Mouse (Mus musculus): ENCODE results near the gene Tenm2. TPM values are rescaled to one million over a fixed set of nuclear protein-coding genes. Genes with fewer than 3 reads are reported as not detected.

Tenm2 gene
- polyA plus RNA-seq, 1 experiment from 2014 or later, result 3.2 TPM

DNA sequence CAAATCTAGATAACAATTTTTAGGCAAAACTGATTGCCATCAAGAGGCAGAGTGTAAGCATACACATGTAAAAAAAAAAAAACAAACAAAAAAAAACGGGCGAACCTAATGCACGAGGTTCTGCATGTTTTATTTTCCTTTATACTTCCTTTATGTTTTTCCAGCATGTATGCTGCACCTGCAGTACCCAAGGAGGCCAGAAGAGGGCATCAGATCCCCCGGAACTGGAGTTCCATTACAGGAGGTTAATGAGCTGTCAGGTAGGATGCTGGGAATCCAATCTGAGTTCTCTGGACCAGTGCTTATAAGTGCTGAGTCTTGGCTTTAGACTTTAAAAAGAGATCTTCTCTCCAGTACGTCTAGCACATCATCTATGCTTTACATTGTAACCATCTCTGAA lies 189.1 kb downstream of the Tenm2 start:
- no peaks in the 10 kb centered on the region for H3K27me3 ChIP-seq (ENCODE audit: control insufficient read depth, insufficient read depth, low read length)
- 66% methylated on average over 5 of the region's 5 CpGs for WGBS
- H3K4me3 ChIP-seq (ENCODE audit: low read depth, low read length), result no peak overlapping the region
- no peaks in the 10 kb centered on the region for H3K4me1 ChIP-seq (ENCODE audit: control insufficient read depth, insufficient read depth, low read length)
- no peaks in the 10 kb centered on the region for H3K9me3 ChIP-seq (ENCODE audit: control insufficient read depth, low read length)
- H3K27ac ChIP-seq (ENCODE audit: low read depth, low read length), result no peak overlapping the region
- DNase-seq (ENCODE audit: low spot score) (no peak), ATAC-seq (ENCODE audit: insufficient read depth, low FRiP score, low TSS enrichment) (no peak)
- no peaks in the 10 kb centered on the region for H3K36me3 ChIP-seq (ENCODE audit: control insufficient read depth, insufficient read depth, low read length)
- H3K4me2 ChIP-seq (ENCODE audit: low read depth), result no peak overlapping the region
- no peak overlapping the region for H3K9ac ChIP-seq (ENCODE audit: low read length)

DNA sequence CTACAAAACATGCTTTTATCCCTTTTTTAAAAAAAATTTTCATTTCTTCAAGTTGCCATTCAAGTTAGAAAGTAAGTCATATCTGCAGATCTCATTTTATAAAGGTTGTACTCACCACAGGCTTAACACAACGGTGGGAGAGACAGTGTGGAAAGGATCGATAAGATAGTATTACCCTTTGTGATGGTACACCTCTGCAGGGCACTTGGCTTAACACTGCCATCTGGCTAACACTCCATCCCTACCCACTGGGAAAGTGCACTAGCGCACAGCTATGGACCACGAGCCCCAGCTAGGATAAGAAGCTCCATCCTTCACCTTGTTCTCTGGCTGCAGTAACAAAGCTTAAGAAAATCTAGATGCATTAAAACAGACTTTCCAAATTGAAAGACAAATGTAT lies 194.5 kb downstream of the Tenm2 start:
- Histone ChIP-seq H3K4me1 (ENCODE audit: control insufficient read depth, insufficient read depth, low read length) (no peaks in the 10 kb centered on the region), H3K9me3 (ENCODE audit: control insufficient read depth, low read length) (no peaks in the 10 kb centered on the region), H3K4me3 (ENCODE audit: low read depth, low read length) (no peak overlapping the region), H3K4me2 (ENCODE audit: low read depth) (no peak overlapping the region), H3K27me3 (ENCODE audit: control insufficient read depth, insufficient read depth, low read length) (no peaks in the 10 kb centered on the region), H3K27ac (ENCODE audit: low read depth, low read length) (no peak overlapping the region), H3K9ac (ENCODE audit: low read length) (no peak overlapping the region), H3K36me3 (ENCODE audit: control insufficient read depth, insufficient read depth, low read length) (no peaks in the 10 kb centered on the region)
- ATAC-seq (ENCODE audit: insufficient read depth, low FRiP score, low TSS enrichment), result no peak
- 76% methylated on average over 4 of the region's 4 CpGs for WGBS
- no peak for DNase-seq (ENCODE audit: low spot score)

GRCm38 (mm10) chr11:37039283-37039682 lies 196.5 kb downstream of the Tenm2 start:
- ATAC-seq (ENCODE audit: insufficient read depth, low FRiP score, low TSS enrichment), result no peak
- no peaks in the 10 kb centered on the region for H3K36me3 ChIP-seq (ENCODE audit: control insufficient read depth, insufficient read depth, low read length)
- H3K9ac ChIP-seq (ENCODE audit: low read length), result no peak overlapping the region
- no peaks in the 10 kb centered on the region for H3K9me3 ChIP-seq (ENCODE audit: control insufficient read depth, low read length)
- no peaks in the 10 kb centered on the region for H3K4me1 ChIP-seq (ENCODE audit: control insufficient read depth, insufficient read depth, low read length)
- DNase-seq (ENCODE audit: low spot score), result no peak
- H3K27me3 ChIP-seq (ENCODE audit: control insufficient read depth, insufficient read depth, low read length), result no peaks in the 10 kb centered on the region
- H3K4me2 ChIP-seq (ENCODE audit: low read depth), result no peak overlapping the region
- 83% methylated on average over 3 of the region's 3 CpGs for WGBS
- H3K4me3 ChIP-seq (ENCODE audit: low read depth, low read length), result no peak overlapping the region
- H3K27ac ChIP-seq (ENCODE audit: low read depth, low read length), result no peak overlapping the region

DNA sequence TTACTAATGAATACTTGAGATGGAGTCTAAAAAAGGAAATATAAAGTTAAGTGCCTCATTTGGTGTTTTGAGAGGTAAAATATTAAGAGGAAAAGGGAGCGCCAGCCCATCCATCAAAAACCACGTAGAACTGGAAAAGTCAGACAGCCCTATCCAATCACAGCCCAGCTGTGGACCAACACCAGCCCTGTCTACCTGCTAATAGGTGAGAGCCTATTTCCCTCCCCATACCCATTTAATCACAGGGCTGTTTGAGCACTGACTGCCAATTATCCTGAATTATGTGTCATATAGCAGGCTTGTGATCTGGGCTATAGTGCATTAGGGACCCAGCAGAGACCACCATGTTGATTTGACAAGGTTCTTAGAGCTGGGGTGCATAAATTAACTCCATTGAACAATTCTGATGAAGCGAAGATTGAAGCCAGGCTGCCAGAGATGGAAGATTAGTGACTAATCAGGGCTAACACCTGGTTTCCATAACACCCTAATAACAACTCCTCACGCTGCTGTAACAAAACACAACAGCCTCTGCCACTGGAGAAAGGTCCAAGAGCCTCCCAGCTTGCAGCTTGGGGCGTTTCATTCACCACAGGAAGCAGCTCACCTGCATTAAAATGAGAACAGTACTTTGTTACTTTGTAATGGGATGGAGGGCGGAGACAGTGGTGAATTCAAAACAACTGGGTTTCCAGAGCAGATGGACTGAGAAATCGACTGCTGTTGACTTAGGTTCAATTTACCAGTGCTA lies 204.3 kb downstream of the Tenm2 start:
- Histone ChIP-seq H3K9ac (ENCODE audit: low read length) (no peak overlapping the region), H3K36me3 (ENCODE audit: control insufficient read depth, insufficient read depth, low read length) (no peaks in the 10 kb centered on the region), H3K27me3 (ENCODE audit: control insufficient read depth, insufficient read depth, low read length) (no peaks in the 10 kb centered on the region), H3K4me2 (ENCODE audit: low read depth) (no peak overlapping the region), H3K4me3 (ENCODE audit: low read depth, low read length) (no peak overlapping the region), H3K27ac (ENCODE audit: low read depth, low read length) (no peak overlapping the region), H3K4me1 (ENCODE audit: control insufficient read depth, insufficient read depth, low read length) (no peaks in the 10 kb centered on the region), H3K9me3 (ENCODE audit: control insufficient read depth, low read length) (no peaks in the 10 kb centered on the region)
- DNase-seq (ENCODE audit: low spot score) (no peak), ATAC-seq (ENCODE audit: insufficient read depth, low FRiP score, low TSS enrichment) (no peak)
- WGBS, result 50% methylated on average over 7 of the region's 7 CpGs

DNA sequence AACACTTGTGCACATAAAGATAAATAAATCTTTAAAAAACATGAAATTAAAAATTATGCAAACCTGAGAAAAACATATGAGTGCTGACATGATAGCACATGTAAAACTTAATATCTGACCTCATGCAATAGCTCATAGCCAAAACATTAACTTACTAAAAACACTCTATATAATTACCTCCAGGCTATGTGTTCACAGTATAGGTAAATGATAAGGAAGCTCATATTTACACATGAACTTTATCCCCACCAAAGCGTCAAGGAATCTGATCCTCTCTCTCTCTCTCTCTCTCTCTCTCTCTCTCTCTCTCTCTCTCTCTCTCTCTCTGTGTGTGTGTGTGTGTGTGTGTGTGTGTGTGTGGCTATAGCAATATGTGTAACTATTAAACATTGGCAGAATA lies 223.9 kb downstream of the Tenm2 start:
- Histone ChIP-seq H3K4me2 (ENCODE audit: low read depth) (no peak overlapping the region), H3K4me1 (ENCODE audit: control insufficient read depth, insufficient read depth, low read length) (no peaks in the 10 kb centered on the region), H3K4me3 (ENCODE audit: low read depth, low read length) (no peak overlapping the region), H3K9ac (ENCODE audit: low read length) (no peak overlapping the region), H3K27ac (ENCODE audit: low read depth, low read length) (no peak overlapping the region), H3K36me3 (ENCODE audit: control insufficient read depth, insufficient read depth, low read length) (no peaks in the 10 kb centered on the region), H3K27me3 (ENCODE audit: control insufficient read depth, insufficient read depth, low read length) (no peaks in the 10 kb centered on the region), H3K9me3 (ENCODE audit: control insufficient read depth, low read length) (no peaks in the 10 kb centered on the region)
- WGBS, result 71% methylated on average over 1 of the region's 1 CpGs
- ATAC-seq (ENCODE audit: insufficient read depth, low FRiP score, low TSS enrichment), result no peak
- DNase-seq (ENCODE audit: low spot score), result no peak

DNA sequence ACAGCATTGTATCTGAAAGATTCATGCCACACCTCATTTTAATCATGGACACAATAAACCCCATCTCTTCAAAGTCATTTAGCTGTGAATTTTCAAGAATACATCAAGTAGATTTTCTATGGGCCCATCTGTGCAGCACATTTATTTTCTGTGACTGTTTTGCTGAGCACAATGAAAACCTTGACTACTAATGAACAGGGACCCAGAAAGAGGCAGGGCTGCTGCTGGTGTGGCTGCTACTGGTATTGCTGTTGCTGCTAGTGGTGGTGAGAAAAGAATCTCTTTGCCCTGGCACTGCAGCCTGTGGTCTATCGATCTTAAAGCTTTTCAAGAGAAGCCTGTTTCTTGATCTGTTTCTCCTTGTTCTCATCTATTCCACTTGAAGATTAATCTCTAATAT lies 226.5 kb downstream of the Tenm2 start:
- no peak overlapping the region for H3K4me2 ChIP-seq (ENCODE audit: low read depth)
- H3K9ac ChIP-seq (ENCODE audit: low read length), result no peak overlapping the region
- no peaks in the 10 kb centered on the region for H3K4me1 ChIP-seq (ENCODE audit: control insufficient read depth, insufficient read depth, low read length)
- DNase-seq (ENCODE audit: low spot score) (peak; percentile 26), ATAC-seq (ENCODE audit: insufficient read depth, low FRiP score, low TSS enrichment) (no peak)
- 71% methylated on average over 1 of the region's 1 CpGs for WGBS
- H3K4me3 ChIP-seq (ENCODE audit: low read depth, low read length), result no peak overlapping the region
- H3K36me3 ChIP-seq (ENCODE audit: control insufficient read depth, insufficient read depth, low read length), result no peaks in the 10 kb centered on the region
- no peaks in the 10 kb centered on the region for H3K27me3 ChIP-seq (ENCODE audit: control insufficient read depth, insufficient read depth, low read length)
- no peaks in the 10 kb centered on the region for H3K9me3 ChIP-seq (ENCODE audit: control insufficient read depth, low read length)
- no peak overlapping the region for H3K27ac ChIP-seq (ENCODE audit: low read depth, low read length)

GRCm38 (mm10) chr11:36997668-36998067 lies 238.1 kb downstream of the Tenm2 start:
- Histone ChIP-seq H3K9ac (ENCODE audit: low read length) (no peak overlapping the region), H3K4me1 (ENCODE audit: control insufficient read depth, insufficient read depth, low read length) (no peaks in the 10 kb centered on the region), H3K9me3 (ENCODE audit: control insufficient read depth, low read length) (no peaks in the 10 kb centered on the region), H3K27me3 (ENCODE audit: control insufficient read depth, insufficient read depth, low read length) (no peaks in the 10 kb centered on the region), H3K4me2 (ENCODE audit: low read depth) (no peak overlapping the region), H3K36me3 (ENCODE audit: control insufficient read depth, insufficient read depth, low read length) (no peaks in the 10 kb centered on the region), H3K4me3 (ENCODE audit: low read depth, low read length) (no peak overlapping the region), H3K27ac (ENCODE audit: low read depth, low read length) (no peak overlapping the region)
- no peak for DNase-seq (ENCODE audit: low spot score)
- ATAC-seq (ENCODE audit: insufficient read depth, low FRiP score, low TSS enrichment), result no peak
- 41% methylated on average over 3 of the region's 3 CpGs for WGBS

DNA sequence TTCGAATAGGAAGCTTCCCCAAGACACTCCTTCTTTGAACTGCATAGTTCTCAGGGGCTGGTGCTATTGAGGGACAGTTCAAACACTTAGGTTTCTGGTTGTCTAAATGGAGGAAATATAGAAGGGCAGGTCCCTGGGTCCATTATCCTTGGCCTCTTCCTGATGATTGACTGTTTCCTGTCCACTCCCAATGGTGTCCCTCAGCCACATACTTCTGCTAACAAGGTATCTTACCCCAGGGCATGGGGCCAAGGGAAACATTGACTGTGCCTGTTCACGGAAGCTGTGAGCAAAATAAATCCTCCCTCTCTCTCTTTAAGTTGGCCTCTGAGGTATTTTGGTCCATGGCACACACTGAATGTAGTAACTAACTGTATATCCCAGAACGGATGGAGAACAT lies 244.9 kb downstream of the Tenm2 start:
- H3K4me1 ChIP-seq (ENCODE audit: control insufficient read depth, insufficient read depth, low read length), result no peaks in the 10 kb centered on the region
- no peaks in the 10 kb centered on the region for H3K27me3 ChIP-seq (ENCODE audit: control insufficient read depth, insufficient read depth, low read length)
- no peak overlapping the region for H3K4me3 ChIP-seq (ENCODE audit: low read depth, low read length)
- H3K9me3 ChIP-seq (ENCODE audit: control insufficient read depth, low read length), result no peaks in the 10 kb centered on the region
- 72% methylated on average over 3 of the region's 3 CpGs for WGBS
- no peak overlapping the region for H3K4me2 ChIP-seq (ENCODE audit: low read depth)
- H3K27ac ChIP-seq (ENCODE audit: low read depth, low read length), result no peak overlapping the region
- no peak for ATAC-seq (ENCODE audit: insufficient read depth, low FRiP score, low TSS enrichment)
- H3K36me3 ChIP-seq (ENCODE audit: control insufficient read depth, insufficient read depth, low read length), result no peaks in the 10 kb centered on the region
- DNase-seq (ENCODE audit: low spot score), result no peak
- no peak overlapping the region for H3K9ac ChIP-seq (ENCODE audit: low read length)

DNA sequence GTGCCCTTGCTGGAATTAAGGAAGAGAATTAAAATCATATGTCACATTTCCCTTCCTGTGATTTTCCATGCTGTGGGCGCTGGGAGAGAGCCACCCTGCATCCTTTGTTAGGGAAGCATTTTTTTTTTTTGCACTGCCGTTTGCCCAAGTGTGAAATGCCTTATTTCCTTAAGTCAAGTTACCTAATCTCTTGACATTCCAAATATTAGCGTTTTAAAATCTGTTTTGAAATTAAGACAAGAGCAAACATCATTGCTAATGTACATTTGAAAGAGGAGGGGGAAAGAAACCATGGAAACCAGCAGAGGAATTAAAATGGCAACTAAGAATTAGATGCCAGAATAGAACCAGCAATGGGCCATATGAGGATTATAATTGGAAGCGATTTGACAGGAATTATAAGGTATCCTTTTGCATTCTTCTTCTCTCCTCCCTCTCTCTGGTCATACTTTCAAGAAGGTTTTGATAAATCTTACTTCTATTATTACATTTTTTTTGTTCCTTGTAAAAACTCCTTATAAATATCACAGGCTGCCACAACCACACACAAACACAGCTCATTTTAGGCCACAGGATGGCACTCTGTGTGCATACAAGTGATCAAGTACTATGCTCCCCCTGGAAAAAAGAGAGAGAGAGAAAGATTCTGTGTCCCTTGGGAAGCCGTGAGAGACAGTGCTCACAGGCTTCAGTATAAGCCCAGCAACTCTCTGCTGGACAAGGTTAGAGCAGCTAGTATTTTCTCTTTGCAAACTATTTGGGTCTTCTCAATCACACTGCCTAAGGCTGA lies 246.8 kb downstream of the Tenm2 start:
- H3K4me3 ChIP-seq (ENCODE audit: low read depth, low read length), result no peak overlapping the region
- H3K36me3 ChIP-seq (ENCODE audit: control insufficient read depth, insufficient read depth, low read length), result no peaks in the 10 kb centered on the region
- H3K27me3 ChIP-seq (ENCODE audit: control insufficient read depth, insufficient read depth, low read length), result no peaks in the 10 kb centered on the region
- no peak overlapping the region for H3K4me2 ChIP-seq (ENCODE audit: low read depth)
- peak; percentile 65 for ATAC-seq (ENCODE audit: insufficient read depth, low FRiP score, low TSS enrichment)
- H3K9ac ChIP-seq (ENCODE audit: low read length), result no peak overlapping the region
- WGBS, result 61% methylated on average over 5 of the region's 5 CpGs
- no peaks in the 10 kb centered on the region for H3K4me1 ChIP-seq (ENCODE audit: control insufficient read depth, insufficient read depth, low read length)
- H3K27ac ChIP-seq (ENCODE audit: low read depth, low read length), result no peak overlapping the region
- DNase-seq (ENCODE audit: low spot score), result peak; percentile 32
- H3K9me3 ChIP-seq (ENCODE audit: control insufficient read depth, low read length), result no peaks in the 10 kb centered on the region
